ENCODE assay signal across 14 mouse cellular contexts in the genomic region with DNA sequence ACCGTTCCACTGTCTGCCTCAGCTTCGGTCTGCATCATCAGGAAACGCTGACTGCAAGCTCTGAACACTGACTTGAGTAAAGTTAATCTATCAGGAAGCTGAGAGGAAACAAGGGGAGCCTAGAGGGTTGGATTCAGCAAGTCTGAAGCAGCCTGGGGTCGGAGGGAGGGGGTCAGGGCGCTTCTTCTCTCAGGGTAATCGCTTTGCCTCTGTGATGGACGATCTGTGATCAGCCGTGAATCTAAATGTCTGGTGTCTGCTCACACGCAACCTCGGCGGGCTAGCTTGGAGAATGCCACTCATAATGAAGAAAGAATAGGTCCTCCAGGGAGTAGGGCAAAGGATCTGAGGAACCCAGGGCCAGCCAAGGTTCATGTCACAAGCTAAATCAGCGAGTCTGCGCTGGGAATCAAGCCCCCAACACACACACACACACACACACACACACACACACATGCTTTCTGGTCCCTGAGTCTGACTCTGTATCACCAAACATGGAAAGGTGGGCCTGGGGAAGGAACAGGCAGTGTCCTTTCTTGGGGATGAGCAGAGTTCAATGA. TPM values are rescaled to one million over a fixed set of nuclear protein-coding genes. Genes with fewer than 3 reads are reported as not detected.
DNase-seq lines count a peak whose midpoint lies in the region; ATAC-seq and TF ChIP-seq lines count a peak whose summit lies in the region.
"Had no signal": no experiment of that assay in that cellular context is flagged by ENCODE, and none has a peak within 500 bp of the region (broad histone marks: within the 10 kb centered on the region; RNA-seq: fewer than 3 reads in every experiment).

No protein-coding gene starts in this region.

- no peak for ATAC-seq in cerebellum, adult (ENCODE audit: insufficient number of reproducible peaks, low FRiP score, low TSS enrichment)
- no peak for ATAC-seq in midbrain, embryonic 11.5 days (ENCODE audit: low FRiP score)
- no peak for ATAC-seq in midbrain, postnatal 0 days (ENCODE audit: low FRiP score)
- ATAC-seq in neural tube, embryonic 11.5 days (ENCODE audit: insufficient read depth, low FRiP score, low TSS enrichment), result no peak
- ATAC-seq in forebrain, embryonic 14.5 days, result no peak

- H3K27ac ChIP-seq in kidney, adult 2 months (ENCODE audit: insufficient read depth, low read depth, low read length), result peak overlapping the region; percentile 32; the same call in 1 of the 2 replicates
- H3K27ac ChIP-seq in midbrain, embryonic 11.5 days (ENCODE audit: low read depth, low read length), result no peak overlapping the region
- no peak overlapping the region for H3K27ac ChIP-seq in midbrain, postnatal 0 days (ENCODE audit: low read depth, low read length)
- H3K27ac ChIP-seq in neural tube, embryonic 11.5 days (ENCODE audit: low read depth, low read length), result no peak overlapping the region
- no peak overlapping the region for H3K27ac ChIP-seq in forebrain, embryonic 14.5 days (ENCODE audit: low read depth, low read length)
- H3K27ac ChIP-seq: limb, embryonic 12.5 days; neural tube, embryonic 12.5 days had no signal

- no peak overlapping the region for H3K9ac ChIP-seq in midbrain, embryonic 11.5 days (ENCODE audit: low read length)
- H3K9ac ChIP-seq in midbrain, postnatal 0 days (replicated peaks; ENCODE audit: low read length, poor library complexity, severe bottlenecking), result no peak overlapping the region
- no peak overlapping the region for H3K9ac ChIP-seq in neural tube, embryonic 11.5 days (ENCODE audit: low read length)
- no peak overlapping the region for H3K9ac ChIP-seq in forebrain, embryonic 14.5 days (ENCODE audit: low read length)
- H3K9ac ChIP-seq: limb, embryonic 12.5 days; neural tube, embryonic 12.5 days had no signal

- H3K36me3 ChIP-seq in kidney, adult 2 months (ENCODE audit: control insufficient read depth, insufficient read depth, low read length), result no peaks in the 10 kb centered on the region
- H3K36me3 ChIP-seq in midbrain, embryonic 11.5 days (ENCODE audit: control insufficient read depth, insufficient read depth, low read length), result no peaks in the 10 kb centered on the region
- no peaks in the 10 kb centered on the region for H3K36me3 ChIP-seq in midbrain, postnatal 0 days (ENCODE audit: insufficient read depth, low read length)
- no peaks in the 10 kb centered on the region for H3K36me3 ChIP-seq in neural tube, embryonic 11.5 days (ENCODE audit: control insufficient read depth, insufficient read depth, low read length)
- H3K36me3 ChIP-seq in forebrain, embryonic 14.5 days (ENCODE audit: control insufficient read depth, insufficient read depth, low read length), result no peaks in the 10 kb centered on the region
- H3K36me3 ChIP-seq: limb, embryonic 12.5 days; neural tube, embryonic 12.5 days had no signal

- peaks cover 5% of the 10 kb centered on the region; the same call in 1 of the 2 replicates for H3K4me1 ChIP-seq in kidney, adult 2 months (ENCODE audit: control insufficient read depth, insufficient read depth, low read length)
- H3K4me1 ChIP-seq in midbrain, embryonic 11.5 days (ENCODE audit: control insufficient read depth, insufficient read depth, low read length), result peaks cover 5% of the 10 kb centered on the region; the same call in 1 of the 2 replicates
- peaks cover 3% of the 10 kb centered on the region; the same call in 1 of the 2 replicates for H3K4me1 ChIP-seq in midbrain, postnatal 0 days (ENCODE audit: insufficient read depth, low read length)
- peaks cover 5% of the 10 kb centered on the region; the same call in 1 of the 2 replicates for H3K4me1 ChIP-seq in neural tube, embryonic 11.5 days (ENCODE audit: control insufficient read depth, insufficient read depth, low read length)
- H3K4me1 ChIP-seq in forebrain, embryonic 14.5 days (ENCODE audit: control insufficient read depth, insufficient read depth, low read length), result peaks cover 6% of the 10 kb centered on the region

- H3K27me3 ChIP-seq in kidney, adult 2 months (replicated peaks; ENCODE audit: control insufficient read depth, insufficient read depth, low read length), result no peaks in the 10 kb centered on the region
- H3K27me3 ChIP-seq in midbrain, embryonic 11.5 days (ENCODE audit: control insufficient read depth, insufficient read depth, low read length), result no peaks in the 10 kb centered on the region
- H3K27me3 ChIP-seq in midbrain, postnatal 0 days (ENCODE audit: insufficient read depth, low read length), result no peaks in the 10 kb centered on the region
- no peaks in the 10 kb centered on the region for H3K27me3 ChIP-seq in neural tube, embryonic 11.5 days (ENCODE audit: control insufficient read depth, insufficient read depth, low read length)
- no peaks in the 10 kb centered on the region for H3K27me3 ChIP-seq in forebrain, embryonic 14.5 days (replicated peaks; ENCODE audit: control insufficient read depth, insufficient read depth, low read length)

- DNase-seq in cerebellum, postnatal 10 days, result peak; percentile 28 to 39
- DNase-seq in kidney, adult 2 months, result no peak
- DNase-seq in kidney, postnatal 25 days, result no peak
- peak; percentile 72 for DNase-seq in midbrain, embryonic 11.5 days (ENCODE audit: low spot score, missing footprints)
- DNase-seq in midbrain, postnatal 0 days (ENCODE audit: low spot score), result no peak
- peak; percentile 33 for DNase-seq in neural tube, embryonic 11.5 days (ENCODE audit: low spot score)
- no peak for DNase-seq in forebrain, embryonic 14.5 days (ENCODE audit: low spot score)
- DNase-seq: layer of hippocampus, postnatal 36 days; lung, adult 2 months; thymus, postnatal 36 days had no signal

- no peak overlapping the region for H3K4me3 ChIP-seq in kidney, adult 2 months (ENCODE audit: insufficient read depth, low read depth, low read length)
- no peak overlapping the region for H3K4me3 ChIP-seq in midbrain, embryonic 11.5 days (ENCODE audit: low read depth, low read length)
- H3K4me3 ChIP-seq in midbrain, postnatal 0 days (ENCODE audit: low read depth, low read length), result no peak overlapping the region
- no peak overlapping the region for H3K4me3 ChIP-seq in neural tube, embryonic 11.5 days (ENCODE audit: low read depth, low read length)
- no peak overlapping the region for H3K4me3 ChIP-seq in forebrain, embryonic 14.5 days (ENCODE audit: low read depth, low read length)
- H3K4me3 ChIP-seq: limb, embryonic 12.5 days; neural tube, embryonic 12.5 days had no signal

- no peak overlapping the region for H3K4me2 ChIP-seq in midbrain, embryonic 11.5 days
- no peak overlapping the region for H3K4me2 ChIP-seq in midbrain, postnatal 0 days (ENCODE audit: low read depth, low read length, poor library complexity, severe bottlenecking)
- H3K4me2 ChIP-seq in neural tube, embryonic 11.5 days (ENCODE audit: low read depth), result no peak overlapping the region
- no peak overlapping the region for H3K4me2 ChIP-seq in forebrain, embryonic 14.5 days (ENCODE audit: low read length)
- H3K4me2 ChIP-seq: limb, embryonic 12.5 days; neural tube, embryonic 12.5 days had no signal

- TF ChIP-seq POLR2A in kidney, adult 2 months (IDR thresholded peaks at IDR 0.05; ENCODE audit: low read depth, low read length), result no peak

- 39% methylated on average over 13 of the region's 13 CpGs for WGBS in kidney, adult 2 months
- WGBS in midbrain, embryonic 11.5 days, result 83% methylated on average over 13 of the region's 13 CpGs
- WGBS in midbrain, postnatal 0 days, result 64% methylated on average over 13 of the region's 13 CpGs
- 54% methylated on average over 13 of the region's 13 CpGs for WGBS in neural tube, embryonic 11.5 days
- 79% methylated on average over 13 of the region's 13 CpGs for WGBS in forebrain, embryonic 14.5 days

- H3K9me3 ChIP-seq in midbrain, embryonic 11.5 days (ENCODE audit: control insufficient read depth, low read length), result no peaks in the 10 kb centered on the region
- no peaks in the 10 kb centered on the region for H3K9me3 ChIP-seq in midbrain, postnatal 0 days (ENCODE audit: low read length)
- H3K9me3 ChIP-seq in neural tube, embryonic 11.5 days (ENCODE audit: control insufficient read depth, low read length), result no peaks in the 10 kb centered on the region
- no peaks in the 10 kb centered on the region for H3K9me3 ChIP-seq in forebrain, embryonic 14.5 days (replicated peaks; ENCODE audit: control insufficient read depth, low read length)
- H3K9me3 ChIP-seq: limb, embryonic 12.5 days; neural tube, embryonic 12.5 days had no signal

- no peak for TF ChIP-seq CTCF in kidney, adult 2 months (conservative IDR thresholded peaks at IDR 0.05; ENCODE audit: insufficient read depth, insufficient read length, low read depth, low read length)
- no peak for TF ChIP-seq CTCF in midbrain, postnatal 0 days (IDR thresholded peaks at IDR 0.05)

RNA-seq across cellular contexts. Expression of gene Hrh2, which starts 56.6 kb away (rescaled TPM):
- 0.50 and 0.53 TPM in 2 replicates for polyA plus RNA-seq in kidney, adult 2 months (2012; rRNA removed)
- 0.07 TPM in 1 of 2 replicates, not detected in the other for polyA plus RNA-seq in midbrain, embryonic 11.5 days (2014; fragmentation: Nextera tagmentation; extraction: Ambion mirVana)
- total RNA-seq in midbrain, postnatal 0 days (2014; rRNA removed), result 2.0 and 2.3 TPM in 2 replicates
- polyA plus RNA-seq in midbrain, postnatal 0 days (2015; fragmentation: Nextera tagmentation; extraction: Ambion mirVana), result 1.2 and 1.5 TPM in 2 replicates
- polyA plus RNA-seq in neural tube, embryonic 11.5 days (2014; fragmentation: Nextera tagmentation; extraction: Ambion mirVana), result not detected in 2 replicates
- polyA plus RNA-seq in forebrain, embryonic 14.5 days (2014; fragmentation: Nextera tagmentation; extraction: Ambion mirVana), result 0.42 and 0.48 TPM in 2 replicates
- polyA plus RNA-seq: hindbrain, embryonic 11.5 days; limb, embryonic 12.5 days had no signal

Comparison
In these comparisons a context has a peak if more than half of its experiments do, and no peak if none do; other contexts are left out.
1. DNase-seq: peak in cerebellum, postnatal 10 days (2 of 2), midbrain, embryonic 11.5 days (single experiment) and neural tube, embryonic 11.5 days (single experiment); none in kidney, adult 2 months (single experiment), kidney, postnatal 25 days (0 of 2), midbrain, postnatal 0 days (single experiment) and forebrain, embryonic 14.5 days (single experiment).